Mouse (Mus musculus) gastrocnemius, postnatal 36 days (tissue): ENCODE measurements around the gene Mtus2. TPM values are rescaled to one million over a fixed set of nuclear protein-coding genes. Genes with fewer than 3 reads are reported as not detected.
"Not testable (repeated sequence)": the region's sequence is repeated elsewhere in the genome, so short reads cannot be mapped to it uniquely, and the experiment has no call there.

Source experiments
- DNase-seq, 2 experiments: peaks; one replicate each; pipeline ENCODE4 v3.0.0; 2022
- intact Hi-C: fragments of 180-260 bp; cut with DNase I; formaldehyde crosslinking; loops from one replicate; pipeline ENCODE4 v1.15.1; 2025
- long read RNA-seq, 2 experiments: library from polyadenylated mRNA; stranded (forward); transcript quantifications; one replicate each; pipeline ENCODE4 v2.0.0; 2021
- total RNA-seq, 2 experiments: library from RNA; stranded (reverse); gene quantifications; 2 replicates each; pipeline ENCODE4 v1.2.3; 2021

The Mtus2 gene
- total RNA-seq, result under 1 TPM; 0.08 to 0.25 TPM
- long read RNA-seq, experiment 1, result 0 reads
- long read RNA-seq, experiment 2, partial matches to known transcripts, result 0 of 1 reads
- long read RNA-seq, experiment 2, other reads (novel, unspliced or antisense), result 0 of 1 reads

DNA sequence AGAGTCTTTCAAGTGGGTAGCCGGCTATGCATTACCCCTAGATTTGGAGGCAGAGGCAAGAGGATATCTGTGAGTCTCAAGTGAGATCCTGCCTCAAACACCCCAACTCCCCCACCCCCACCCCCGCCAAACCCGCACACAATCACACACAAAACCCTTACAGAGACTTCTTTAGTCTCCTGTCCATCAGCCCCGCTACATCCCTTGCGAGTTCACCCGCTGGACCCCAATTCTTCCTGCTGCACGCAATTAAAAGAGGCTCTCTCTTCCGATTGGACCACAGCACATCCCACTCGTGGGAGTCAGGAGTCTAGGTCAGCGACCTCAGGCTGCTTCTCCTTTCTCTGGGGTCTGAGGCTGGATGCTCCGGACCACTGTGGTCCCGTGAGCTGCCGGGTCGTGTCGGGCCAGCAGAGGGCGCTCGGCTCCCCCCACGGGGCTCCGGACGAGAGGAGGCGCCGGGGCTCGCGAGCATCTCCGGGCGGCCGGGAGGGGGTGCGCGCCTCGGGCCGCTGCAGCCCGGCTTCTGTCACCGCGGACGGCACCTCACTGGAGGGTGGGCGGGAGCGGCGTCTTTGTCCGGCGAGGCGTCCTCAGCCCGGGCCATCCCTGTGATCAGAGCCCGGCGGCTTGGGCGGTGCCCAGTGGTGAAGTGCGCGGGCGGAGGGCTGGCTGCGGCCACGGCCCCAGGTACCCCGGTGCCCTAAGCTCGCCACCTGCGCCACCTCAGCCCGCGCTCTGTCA lies at the start of gene Mtus2:
TSS of gene Mtus2 (plus strand) at position 500 of the 744 bp plus-strand sequence.
- intact Hi-C loops, result loop anchor here (5.0 kb wide), 1 partner anchor 285 kb away; no protein-coding TSS in a partner anchor
- DNase-seq, result peak; percentile 59 to 70

DNA sequence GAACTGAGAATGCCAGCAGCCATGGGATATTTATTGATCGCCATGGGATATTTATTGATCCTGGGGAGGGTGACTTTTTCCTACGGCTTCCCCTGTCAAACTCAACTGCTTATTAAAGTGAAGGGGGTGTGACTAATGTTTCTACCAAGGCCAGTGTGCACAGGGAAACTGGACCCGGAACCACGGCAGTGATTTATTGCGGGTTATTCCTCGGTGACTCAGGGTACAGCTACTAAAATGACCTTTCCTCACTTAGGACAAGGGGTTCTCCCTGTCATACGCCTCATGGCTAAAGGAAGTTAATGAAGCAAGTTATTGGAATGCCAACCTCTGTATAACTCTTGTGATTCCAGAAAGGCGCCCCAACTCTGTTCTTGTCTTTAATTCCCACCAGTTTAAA lies 49.3 kb upstream of the Mtus2 start:
- intact Hi-C loops, result no loop called here
- DNase-seq, result no peak

DNA sequence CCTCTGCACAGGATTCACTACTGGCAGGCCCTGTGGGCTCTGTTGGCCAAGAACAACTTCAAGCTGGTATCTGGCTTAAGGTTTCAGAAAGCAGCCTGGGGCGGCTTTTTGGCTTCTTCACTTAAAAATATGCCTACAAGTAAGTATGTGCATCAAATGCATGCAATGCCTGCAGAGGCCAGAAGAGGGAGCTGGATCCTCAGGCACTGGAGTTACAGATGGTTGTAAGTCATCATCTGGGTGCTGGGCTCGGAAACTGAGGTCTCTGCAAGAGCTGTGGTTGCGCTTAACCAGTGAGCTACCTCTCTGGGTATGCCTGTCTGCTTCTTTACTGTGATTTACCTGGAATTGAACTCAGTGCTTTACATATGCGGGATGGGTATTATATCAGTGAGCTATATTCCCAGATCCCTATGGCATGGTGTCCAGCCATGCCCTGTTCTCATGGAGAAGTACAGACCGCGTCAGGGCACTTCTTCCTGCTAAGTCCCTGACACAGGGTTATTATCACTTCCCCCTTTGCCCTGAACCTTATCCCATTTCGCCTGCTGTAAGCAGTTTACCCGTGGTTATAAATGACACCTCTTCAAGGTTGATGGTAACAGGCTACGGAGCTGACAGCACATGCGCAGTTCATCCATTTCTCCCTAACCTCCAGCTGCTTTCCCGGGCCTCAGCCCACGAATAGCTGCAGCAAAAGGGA lies 46.2 kb upstream of the Mtus2 start:
- no peak for DNase-seq
- intact Hi-C loops, result no loop called here

DNA sequence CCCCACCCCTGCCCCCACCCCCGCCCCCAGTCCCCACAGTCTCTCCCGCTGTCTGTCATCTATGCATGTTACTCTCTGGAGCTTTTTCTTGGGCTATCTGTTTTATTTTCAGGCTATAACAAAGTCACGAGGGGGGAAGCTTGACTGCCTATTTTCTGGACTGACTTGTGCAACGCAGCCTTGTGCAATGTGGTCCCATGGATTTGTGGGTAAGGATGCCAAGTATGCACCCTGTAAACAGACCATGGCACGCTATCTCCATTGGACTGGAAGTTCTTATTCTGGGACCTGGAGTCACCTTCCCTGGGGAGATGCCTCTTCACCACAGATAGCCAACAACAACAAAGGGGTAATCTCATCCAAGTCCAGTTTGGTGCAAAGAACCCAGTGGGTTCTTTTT lies 45.4 kb upstream of the Mtus2 start:
- intact Hi-C loops, result no loop called here
- DNase-seq, result no peak

DNA sequence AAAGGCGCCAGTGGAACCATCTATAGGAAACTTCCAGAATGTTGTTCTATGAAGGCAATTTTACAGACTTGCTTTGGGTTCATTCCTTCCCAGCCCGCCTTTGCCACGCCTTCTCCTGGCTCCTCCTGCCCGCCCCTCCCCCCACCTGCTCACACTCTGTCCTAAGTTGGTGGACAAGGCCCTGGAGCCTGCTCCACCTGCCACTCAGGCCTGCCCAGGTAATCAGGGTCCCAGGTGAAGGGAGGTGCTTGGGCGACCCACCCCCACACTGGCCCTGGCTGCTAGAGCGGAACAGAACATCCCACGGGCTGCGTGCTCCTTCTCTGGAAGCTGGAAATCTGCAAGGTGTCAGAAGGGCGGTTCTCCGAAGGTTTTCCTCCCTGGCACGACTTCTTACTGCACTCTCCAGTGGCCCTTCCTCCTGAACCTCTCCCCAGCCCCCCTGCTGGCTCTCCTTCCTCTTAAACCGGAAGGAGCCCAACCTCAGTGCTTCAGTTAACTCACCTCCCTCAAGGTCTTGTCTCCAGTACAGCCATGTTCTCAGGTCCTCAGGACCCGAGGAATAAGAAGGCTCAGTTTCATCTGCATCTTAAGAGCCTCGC lies 43.8 kb upstream of the Mtus2 start:
- intact Hi-C loops, result no loop called here
- DNase-seq, result no peak

DNA sequence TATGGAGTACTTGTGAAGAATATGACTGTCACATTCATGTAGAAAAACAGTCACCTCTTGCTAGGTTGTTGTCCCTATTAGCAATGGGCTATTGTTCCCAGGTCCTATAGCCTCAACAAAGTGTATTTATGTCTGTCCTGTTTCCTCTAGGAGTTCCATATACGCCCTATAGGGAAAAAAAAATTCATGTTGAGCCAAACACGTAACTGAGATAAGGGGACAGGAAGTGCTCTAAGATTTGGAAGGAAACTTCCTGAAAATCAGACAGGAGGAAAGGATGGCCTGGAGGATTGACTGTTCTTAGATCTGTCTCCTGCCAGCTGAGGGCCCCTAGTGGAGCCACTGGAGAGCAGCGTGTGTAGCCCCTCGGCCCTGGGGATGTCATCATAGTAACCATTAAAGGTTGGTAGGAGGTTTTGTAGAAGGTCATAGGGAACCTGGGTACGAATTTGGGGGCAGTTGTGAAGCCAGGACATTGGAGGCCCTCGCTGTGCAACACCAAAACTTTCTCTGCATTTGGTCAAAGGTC lies 42.0 kb upstream of the Mtus2 start:
- DNase-seq, result no peak
- intact Hi-C loops, result no loop called here

DNA sequence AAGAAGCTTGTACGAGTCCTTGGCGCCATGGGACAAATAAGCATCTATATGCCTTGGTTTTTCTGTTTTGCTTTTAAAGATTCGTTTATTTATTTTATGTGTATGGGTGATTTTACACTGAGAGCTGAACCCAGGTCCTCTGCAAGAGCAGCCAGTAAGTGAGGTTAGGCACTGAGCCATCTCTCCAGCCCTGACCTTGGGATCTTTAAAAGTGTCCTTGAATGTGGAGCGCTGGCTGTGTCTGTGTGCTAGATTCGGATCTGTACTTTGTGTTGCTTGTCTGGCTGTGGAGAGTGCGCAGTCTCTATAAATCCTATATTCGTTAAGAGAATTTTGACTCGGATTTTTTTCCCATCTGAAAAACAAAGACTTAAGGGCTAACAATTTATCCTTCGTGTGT lies 40.9 kb upstream of the Mtus2 start:
- no peak for DNase-seq
- intact Hi-C loops, result no loop called here

DNA sequence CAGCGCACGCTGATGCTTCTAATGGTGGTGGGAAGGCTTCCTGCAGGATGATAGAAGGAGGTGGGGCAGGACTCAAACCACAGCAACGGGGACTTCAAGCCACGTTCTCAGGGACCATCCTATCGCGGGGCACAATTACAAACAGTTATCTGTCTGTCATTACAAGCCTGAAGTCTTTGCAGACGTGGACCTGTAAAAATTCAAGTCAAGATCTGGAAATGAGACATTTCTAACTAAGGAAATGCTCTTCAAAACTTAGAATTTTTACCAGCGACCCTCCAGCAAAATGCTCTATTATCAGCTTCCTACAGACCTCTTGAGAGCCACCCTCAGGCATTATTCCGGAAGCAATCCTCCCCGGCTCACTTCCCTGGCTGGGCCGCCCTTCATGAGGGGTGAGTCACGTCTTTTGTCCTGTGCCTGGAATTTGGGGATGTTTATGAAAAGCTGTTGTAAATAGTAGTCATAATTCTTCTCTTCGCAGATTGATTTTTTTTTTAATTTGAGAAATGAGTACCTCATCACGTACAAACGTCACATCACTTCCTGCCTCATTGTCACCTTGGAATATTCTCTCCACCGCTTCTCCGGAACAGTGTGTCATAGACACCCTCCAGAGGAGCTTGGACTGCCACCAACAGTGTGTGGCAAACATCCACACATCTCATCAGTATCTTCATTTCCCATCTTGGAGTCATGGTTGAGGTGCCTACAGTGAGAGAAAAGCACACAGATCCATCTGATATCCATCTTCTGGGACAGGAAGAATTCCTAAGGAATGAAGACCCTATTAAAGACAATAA lies 38.9 kb upstream of the Mtus2 start:
- no peak for DNase-seq
- intact Hi-C loops, result no loop called here

DNA sequence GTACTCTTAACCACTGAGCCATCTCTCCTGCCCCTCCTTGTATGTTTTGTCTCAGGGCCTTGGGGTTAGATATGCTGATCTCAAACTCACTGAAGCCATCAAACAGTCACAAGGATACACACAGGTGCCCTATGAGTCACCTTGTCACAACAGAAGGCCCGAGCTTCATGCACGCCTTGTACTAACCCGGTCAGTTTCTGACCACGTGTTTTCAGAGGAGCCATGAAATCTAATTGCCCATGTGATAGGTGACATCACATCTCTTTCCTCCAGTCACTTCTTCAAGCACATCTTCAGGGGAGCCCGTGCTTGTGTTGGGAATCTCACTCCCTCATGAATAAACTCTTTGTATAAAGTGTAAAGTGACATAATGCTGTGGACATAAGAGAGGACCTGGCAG lies 32.5 kb upstream of the Mtus2 start:
- intact Hi-C loops, result no loop called here
- DNase-seq, result no peak

DNA sequence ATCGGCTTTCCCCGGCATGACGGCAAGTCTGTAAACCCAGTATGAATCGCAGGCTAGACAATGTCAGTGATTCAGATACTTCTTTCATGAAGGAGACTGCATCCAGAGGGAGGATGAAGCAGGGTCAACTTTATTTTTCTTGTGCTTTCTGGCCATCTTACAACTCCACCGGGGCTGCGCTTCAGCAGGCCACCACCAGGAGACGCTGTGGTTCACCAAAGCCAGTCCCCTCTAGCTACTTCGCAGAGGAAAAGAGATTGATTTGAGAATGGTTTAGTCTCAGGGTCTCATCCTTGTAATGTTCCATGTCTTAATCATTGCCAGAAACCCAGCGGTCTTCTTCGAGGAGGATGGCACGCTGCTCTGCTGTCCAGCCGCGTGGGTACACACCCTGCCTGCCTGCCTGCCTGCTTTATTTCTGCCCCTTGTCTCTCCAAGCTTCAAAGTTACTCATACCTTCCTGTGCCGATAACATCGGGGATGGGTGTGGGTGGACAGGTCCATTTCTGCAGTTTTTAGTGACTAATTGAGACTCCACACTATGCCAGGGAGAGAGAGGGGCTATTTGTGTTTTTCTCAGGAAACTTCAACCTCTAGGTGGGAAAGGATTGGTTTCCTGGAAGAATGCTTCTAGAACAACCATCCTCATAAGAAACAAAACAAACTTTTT lies 31.1 kb upstream of the Mtus2 start:
- no peak for DNase-seq
- intact Hi-C loops, result no loop called here

DNA sequence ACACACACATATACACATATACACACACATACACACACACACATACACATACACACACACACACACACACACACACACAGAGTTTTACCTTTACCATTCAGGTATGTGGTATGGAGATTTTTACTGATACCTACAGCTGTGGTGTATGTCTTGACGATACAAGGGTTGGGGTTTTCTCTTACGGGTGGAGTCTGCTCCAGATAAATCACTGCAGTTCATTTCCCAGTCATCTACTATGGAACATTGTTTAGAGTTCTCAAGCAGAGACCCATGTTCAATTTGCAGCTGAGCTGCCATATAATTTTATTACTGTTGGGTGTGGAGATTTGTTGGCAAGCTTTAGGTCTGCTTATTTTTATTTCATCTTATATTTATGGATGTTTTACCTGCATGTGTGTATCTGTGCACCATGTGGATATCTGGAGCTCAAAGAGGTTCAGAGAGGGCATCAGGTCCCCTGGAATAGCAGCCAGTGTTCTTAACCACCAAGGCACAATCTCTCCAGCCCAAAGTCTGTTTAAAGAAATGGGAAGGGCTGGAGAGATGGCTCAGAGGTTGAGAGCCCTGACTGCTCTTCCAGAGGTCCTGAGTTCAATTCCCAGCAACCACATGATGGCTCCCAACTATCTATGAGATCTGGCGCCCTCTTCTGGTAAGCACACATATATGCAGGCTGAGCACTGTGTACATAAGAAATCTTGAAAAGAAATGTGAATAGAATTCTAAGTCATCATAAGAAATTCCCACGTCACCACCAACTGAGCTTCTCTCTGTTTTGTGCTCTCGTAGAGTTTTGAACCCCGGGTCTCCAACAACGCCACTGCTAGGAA lies 28.2 kb upstream of the Mtus2 start:
- intact Hi-C loops, result no loop called here
- DNase-seq, result no peak

DNA sequence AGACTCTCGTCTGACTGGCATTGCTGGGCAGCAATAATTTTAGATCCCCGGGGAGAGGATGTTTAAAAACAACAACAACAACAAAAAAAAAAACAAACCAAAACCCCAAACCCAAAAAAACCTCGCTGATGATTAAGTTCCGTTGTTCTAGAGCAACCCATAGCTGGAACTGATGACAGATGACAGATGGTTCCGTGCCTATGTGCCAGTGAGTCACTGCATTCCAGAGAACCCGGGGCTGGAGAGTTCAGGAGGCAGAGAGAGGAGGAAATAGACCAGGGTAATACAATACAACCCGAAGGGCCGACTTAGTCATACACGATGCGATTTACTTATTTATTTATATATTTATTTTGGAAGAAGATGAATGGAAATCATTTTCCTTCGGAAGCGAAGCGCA lies 22.0 kb upstream of the Mtus2 start:
- intact Hi-C loops, result no loop called here
- no peak for DNase-seq

DNA sequence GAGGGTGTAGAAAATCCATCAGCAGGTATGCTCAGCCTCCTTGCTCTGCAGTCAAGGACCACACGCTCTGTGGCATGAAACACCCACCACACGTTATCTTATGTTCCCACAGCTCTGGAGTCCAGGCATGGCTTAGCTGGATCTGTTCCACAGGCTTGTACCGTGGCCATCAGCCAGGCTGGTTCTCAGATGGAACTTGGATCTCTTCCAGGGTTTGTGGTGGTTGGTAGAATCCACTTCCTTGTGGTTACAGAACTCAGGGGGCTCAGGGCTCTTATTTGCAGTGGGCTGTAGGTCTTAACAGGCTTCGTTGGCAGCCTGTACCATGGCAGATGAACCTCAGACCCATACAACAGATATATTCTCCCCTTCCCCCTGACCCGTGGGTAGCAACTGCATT lies 17.9 kb upstream of the Mtus2 start:
- intact Hi-C loops, result no loop called here
- DNase-seq, result no peak

DNA sequence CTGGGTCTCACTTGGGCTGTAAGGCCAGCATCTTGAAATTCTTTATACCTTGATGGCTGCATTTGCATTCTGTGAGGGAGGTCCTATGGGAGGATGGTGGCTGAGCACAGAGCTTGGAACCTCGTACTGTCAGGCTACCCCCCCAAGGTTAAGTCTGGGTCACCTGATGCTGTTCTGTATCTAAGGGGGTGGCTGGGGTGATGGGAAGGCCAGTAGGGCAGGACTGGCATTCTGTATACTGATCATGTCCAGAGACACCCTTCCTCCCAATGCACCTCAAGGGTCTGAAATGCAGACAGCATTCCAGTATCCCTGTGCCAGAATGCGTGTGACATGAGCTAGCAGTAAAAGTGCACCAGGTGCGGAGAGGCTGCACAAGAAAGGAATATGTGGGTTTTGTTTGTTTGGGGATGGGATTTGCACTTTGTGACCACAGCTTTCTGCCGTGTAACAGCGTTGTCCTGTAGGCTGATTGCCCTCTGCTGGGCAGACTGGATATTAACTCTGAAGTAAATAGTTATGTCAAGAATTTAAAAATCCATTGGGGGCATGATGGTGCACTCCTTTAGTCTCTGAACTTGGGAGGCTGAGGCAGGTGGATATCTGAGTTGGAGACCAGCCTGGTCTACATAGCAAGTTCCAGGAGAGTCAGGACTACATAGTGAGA lies 12.0 kb upstream of the Mtus2 start:
- intact Hi-C loops, result no loop called here
- no peak for DNase-seq

DNA sequence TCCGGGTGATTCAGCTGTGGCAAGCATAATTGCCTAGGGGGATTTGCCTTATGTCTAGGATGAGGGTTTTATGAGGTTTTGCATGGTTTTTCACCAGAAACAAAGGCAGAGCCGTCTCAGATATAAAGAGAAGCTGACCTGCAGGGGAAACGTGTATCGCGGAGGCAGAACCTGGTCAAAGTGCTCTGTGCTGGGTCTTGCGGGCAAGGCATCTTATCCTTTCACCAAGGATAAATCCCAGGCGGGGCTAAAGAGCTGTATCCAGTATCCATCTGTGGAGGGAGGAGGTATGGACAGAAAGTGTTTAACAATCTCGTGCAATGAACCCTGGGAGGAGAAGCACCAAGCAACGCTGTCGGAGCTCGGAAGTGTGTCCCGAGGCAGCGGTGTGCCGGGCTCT lies 7.2 kb upstream of the Mtus2 start:
- DNase-seq, result no peak
- intact Hi-C loops, result no loop called here

DNA sequence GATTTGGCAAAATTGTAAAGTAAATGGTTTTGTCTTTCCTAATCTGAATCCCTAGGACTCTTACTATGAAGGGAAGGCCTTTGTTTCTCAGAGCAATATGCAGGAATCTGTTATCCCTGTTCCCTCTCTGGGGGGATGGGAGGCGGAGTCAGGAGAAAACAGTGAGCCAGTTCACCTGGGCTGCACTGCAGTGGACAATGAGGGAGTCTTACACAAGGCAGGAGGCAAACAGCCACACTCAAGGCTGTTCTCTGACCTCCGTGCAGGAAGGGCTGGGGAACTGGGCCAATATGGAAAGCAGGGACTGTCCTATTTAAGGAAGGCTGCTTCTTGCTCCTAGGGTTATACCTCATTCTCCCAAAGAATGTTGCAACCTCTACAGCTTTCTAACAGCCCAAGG lies 5.4 kb upstream of the Mtus2 start:
- no peak for DNase-seq
- intact Hi-C loops, result no loop called here

DNA sequence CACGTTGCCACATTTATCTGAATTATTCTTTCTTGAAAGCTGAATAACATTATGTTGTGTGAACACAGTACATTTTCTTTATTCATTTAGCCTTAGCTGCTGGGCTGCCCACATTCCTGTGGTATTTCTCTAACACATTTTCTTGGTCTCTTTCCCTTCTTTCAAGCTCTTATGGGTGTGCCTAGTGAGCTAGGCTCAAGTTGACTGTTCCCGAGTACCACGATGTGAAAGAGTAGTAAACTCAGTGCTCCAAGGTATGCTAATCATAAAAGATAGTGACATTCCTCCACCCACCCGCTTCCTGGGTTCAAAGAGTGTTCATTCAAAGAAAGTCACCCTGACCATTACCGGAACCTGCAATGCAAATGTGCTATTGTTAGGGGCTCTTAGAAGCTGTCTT lies 3.9 kb upstream of the Mtus2 start:
- intact Hi-C loops, DNase-seq: not testable (repeated sequence)

DNA sequence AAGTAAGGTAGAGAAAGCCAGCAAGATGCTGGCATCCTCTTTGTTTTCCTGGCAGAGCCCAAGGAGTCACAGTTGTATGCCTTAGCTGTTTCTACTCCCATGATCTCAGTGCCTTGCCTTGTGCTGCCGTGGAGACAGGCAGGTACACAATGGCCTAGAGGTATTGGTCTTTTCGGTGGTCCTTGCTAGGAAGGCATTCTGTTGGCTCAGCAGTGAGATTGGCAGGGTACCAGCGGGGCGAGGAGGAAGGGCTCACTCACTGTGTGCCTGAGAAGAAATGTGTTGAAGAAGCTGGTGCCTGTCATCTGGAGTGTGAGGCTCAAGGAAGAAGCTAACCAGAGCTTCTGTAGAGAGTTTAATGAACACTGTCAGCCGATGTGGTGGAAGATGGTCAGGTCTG lies 1.4 kb upstream of the Mtus2 start:
- DNase-seq, result no peak
- intact Hi-C loops, result loop anchor here (5.0 kb wide), 1 partner anchor 287 kb away; no protein-coding TSS in a partner anchor
